Mouse (Mus musculus): ENCODE results near the gene Fam172a. TPM values are rescaled to one million over a fixed set of nuclear protein-coding genes. Genes with fewer than 3 reads are reported as not detected.

The Fam172a gene
- polyA plus RNA-seq, 1 experiment: 19.1 TPM

- no peak for TF ChIP-seq CTCF (IDR thresholded peaks at IDR 0.05; ENCODE audit: extremely low read depth, insufficient read depth, low read length)
- no peak for TF ChIP-seq POLR2A (IDR thresholded peaks at IDR 0.05; ENCODE audit: extremely low read depth, insufficient read depth, low read length)
- Histone ChIP-seq H3K27ac (ENCODE audit: insufficient read depth, low read length) (no peak overlapping the region), H3K4me3 (ENCODE audit: insufficient read depth, low read length) (peak overlapping the region; percentile 18), H3K4me1 (ENCODE audit: control insufficient read depth, insufficient read depth, low read length) (no peaks in the 10 kb centered on the region)
Observed at GRCm38 (mm10) chr13:78171984-78172636, 470.3 kb downstream of the Fam172a start.

GRCm38 (mm10) chr13:78172861-78173260 is 471.0 kb downstream of the Fam172a start:
- no peak for TF ChIP-seq POLR2A (IDR thresholded peaks at IDR 0.05; ENCODE audit: extremely low read depth, insufficient read depth, low read length)
- Histone ChIP-seq H3K4me1 (ENCODE audit: control insufficient read depth, insufficient read depth, low read length) (no peaks in the 10 kb centered on the region), H3K27ac (ENCODE audit: insufficient read depth, low read length) (no peak overlapping the region), H3K4me3 (ENCODE audit: insufficient read depth, low read length) (no peak overlapping the region)

DNA sequence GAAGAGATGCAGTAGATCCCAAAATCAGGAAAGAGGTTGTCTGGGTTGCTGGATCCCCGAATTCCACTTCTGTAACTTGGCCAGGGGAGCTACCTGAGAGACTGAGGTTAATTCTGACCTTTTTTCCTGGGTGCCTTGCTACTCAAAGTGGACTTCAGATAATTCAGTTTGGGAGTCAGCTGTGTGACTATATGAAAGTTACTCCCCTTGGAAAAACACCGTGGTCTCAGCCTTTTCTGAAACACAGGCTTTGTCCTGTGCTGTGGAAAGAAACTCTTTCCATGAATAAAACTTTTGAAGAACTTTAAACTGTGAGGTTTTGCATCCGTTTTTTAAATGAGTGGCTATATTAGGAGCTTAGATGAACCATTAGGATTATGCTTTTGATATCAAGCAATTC is 472.4 kb downstream of the Fam172a start:
- TF ChIP-seq CTCF (IDR thresholded peaks at IDR 0.05; ENCODE audit: extremely low read depth, insufficient read depth, low read length): no peak
- TF ChIP-seq POLR2A (IDR thresholded peaks at IDR 0.05; ENCODE audit: extremely low read depth, insufficient read depth, low read length): no peak
- Histone ChIP-seq H3K4me3 (ENCODE audit: insufficient read depth, low read length) (no peak overlapping the region), H3K27ac (ENCODE audit: insufficient read depth, low read length) (no peak overlapping the region), H3K4me1 (ENCODE audit: control insufficient read depth, insufficient read depth, low read length) (no peaks in the 10 kb centered on the region)

DNA sequence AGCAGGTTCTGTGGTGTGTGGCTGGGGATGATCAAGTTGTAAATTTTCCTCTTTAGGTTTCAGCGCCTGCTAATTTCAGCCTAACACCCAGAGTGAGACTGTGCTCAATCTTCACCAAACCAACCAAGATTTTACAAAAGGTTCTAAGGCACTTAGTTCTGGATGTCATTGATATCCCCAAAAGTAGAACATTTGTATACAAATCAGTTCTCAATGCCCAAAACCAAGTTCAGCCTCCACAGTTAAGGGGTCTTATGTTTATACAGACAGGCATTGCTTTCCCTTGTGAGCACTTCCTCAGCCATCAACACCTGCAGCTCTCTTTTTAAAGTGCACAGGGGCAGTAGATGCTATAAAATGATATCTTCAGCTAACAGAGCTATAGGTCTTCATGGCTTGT is 473.1 kb downstream of the Fam172a start:
- Histone ChIP-seq H3K4me3 (ENCODE audit: insufficient read depth, low read length) (no peak overlapping the region), H3K4me1 (ENCODE audit: control insufficient read depth, insufficient read depth, low read length) (no peaks in the 10 kb centered on the region), H3K27ac (ENCODE audit: insufficient read depth, low read length) (no peak overlapping the region)
- no peak for TF ChIP-seq CTCF (IDR thresholded peaks at IDR 0.05; ENCODE audit: extremely low read depth, insufficient read depth, low read length)
- TF ChIP-seq POLR2A (IDR thresholded peaks at IDR 0.05; ENCODE audit: extremely low read depth, insufficient read depth, low read length): no peak

DNA sequence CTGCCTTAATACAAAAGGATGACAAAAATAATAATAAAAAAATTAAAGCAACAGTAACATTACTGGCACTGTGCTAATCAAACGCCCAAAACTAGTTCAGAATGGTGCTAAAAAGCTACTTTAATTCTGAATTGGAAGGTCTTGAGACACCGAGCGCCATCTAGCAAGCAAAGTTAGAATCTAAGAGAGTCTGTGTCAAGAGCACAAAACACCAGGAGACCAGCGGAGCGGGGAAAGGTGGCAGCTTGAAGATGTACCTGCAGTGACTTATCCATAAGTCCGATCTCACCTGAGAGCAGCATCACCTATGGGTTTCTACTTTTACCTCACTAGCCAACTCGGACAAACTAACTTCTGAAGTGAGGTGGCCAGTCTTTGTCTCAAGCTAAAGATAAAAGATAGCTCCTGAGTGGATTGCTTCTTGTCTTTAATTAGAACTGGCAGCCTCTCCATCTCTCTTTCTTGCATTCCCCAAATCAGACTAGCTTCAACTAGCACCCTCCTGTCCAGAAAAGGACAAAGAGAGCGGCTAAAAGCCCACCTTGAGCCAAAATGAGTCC is 474.1 kb downstream of the Fam172a start:
- Histone ChIP-seq H3K4me3 (ENCODE audit: insufficient read depth, low read length) (no peak overlapping the region), H3K4me1 (ENCODE audit: control insufficient read depth, insufficient read depth, low read length) (no peaks in the 10 kb centered on the region), H3K27ac (ENCODE audit: insufficient read depth, low read length) (no peak overlapping the region)
- TF ChIP-seq CTCF (IDR thresholded peaks at IDR 0.05; ENCODE audit: extremely low read depth, insufficient read depth, low read length): peak; percentile 43; the same call in 1 of the 2 replicates
- no peak for TF ChIP-seq POLR2A (IDR thresholded peaks at IDR 0.05; ENCODE audit: extremely low read depth, insufficient read depth, low read length)

DNA sequence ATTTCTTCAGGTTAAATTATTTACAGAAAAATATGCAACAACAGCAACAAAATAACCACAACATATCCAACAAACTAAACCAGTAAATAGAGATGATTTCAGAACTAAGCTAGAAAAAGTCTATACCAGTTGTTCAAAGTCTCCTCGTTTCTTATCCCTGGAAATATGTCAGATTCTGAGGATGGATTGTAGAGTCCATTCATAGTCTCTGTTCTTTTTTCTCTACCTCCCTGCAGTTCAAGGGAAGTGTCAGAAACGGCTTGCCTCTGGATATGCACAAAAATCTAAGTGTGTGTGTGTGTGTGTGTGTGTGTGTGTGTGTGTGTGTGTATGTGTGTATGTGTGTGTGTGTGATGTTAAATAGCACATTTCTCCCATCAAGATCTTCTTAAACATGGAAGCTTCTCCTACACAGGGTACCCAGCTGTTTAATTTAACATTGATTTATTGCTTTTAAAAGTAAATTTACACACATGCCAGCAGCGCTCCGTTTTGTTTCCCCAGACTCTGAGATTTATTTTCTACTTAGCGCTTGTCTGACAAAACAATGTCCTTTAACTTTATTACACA is 475.6 kb downstream of the Fam172a start:
- TF ChIP-seq POLR2A (IDR thresholded peaks at IDR 0.05; ENCODE audit: extremely low read depth, insufficient read depth, low read length) (no peak), CTCF (IDR thresholded peaks at IDR 0.05; ENCODE audit: extremely low read depth, insufficient read depth, low read length) (no peak)
- no peak overlapping the region for H3K4me3 ChIP-seq (ENCODE audit: insufficient read depth, low read length)
- no peaks in the 10 kb centered on the region for H3K4me1 ChIP-seq (ENCODE audit: control insufficient read depth, insufficient read depth, low read length)
- no peak overlapping the region for H3K27ac ChIP-seq (ENCODE audit: insufficient read depth, low read length)

GRCm38 (mm10) chr13:78178021-78178420 is 476.2 kb downstream of the Fam172a start:
- H3K4me3 ChIP-seq (ENCODE audit: insufficient read depth, low read length): no peak overlapping the region
- no peaks in the 10 kb centered on the region for H3K4me1 ChIP-seq (ENCODE audit: control insufficient read depth, insufficient read depth, low read length)
- TF ChIP-seq POLR2A (IDR thresholded peaks at IDR 0.05; ENCODE audit: extremely low read depth, insufficient read depth, low read length): no peak
- TF ChIP-seq CTCF (IDR thresholded peaks at IDR 0.05; ENCODE audit: extremely low read depth, insufficient read depth, low read length): no peak
- no peak overlapping the region for H3K27ac ChIP-seq (ENCODE audit: insufficient read depth, low read length)

DNA sequence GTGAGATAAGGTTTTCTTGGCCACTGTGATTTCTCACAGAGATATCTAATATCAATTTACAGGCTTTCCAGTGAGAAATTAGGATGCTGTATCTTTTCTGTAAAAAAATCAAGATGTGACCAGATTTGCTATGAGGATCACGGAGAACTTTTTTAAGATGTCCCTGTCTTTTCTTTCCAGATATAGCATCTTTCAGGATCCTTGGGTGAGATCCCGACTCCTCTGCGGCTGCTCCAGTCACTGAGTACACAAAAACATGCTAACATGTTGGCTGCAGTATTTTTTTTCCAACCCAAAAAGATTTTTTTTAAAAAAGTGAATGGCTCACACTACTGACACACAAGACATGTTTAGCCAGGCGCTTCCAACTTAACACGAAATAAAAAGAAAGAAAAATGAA is 476.9 kb downstream of the Fam172a start:
- peak overlapping the region; percentile 54; the same call in 1 of the 2 replicates for H3K4me3 ChIP-seq (ENCODE audit: insufficient read depth, low read length)
- H3K4me1 ChIP-seq (ENCODE audit: control insufficient read depth, insufficient read depth, low read length): no peaks in the 10 kb centered on the region
- H3K27ac ChIP-seq (ENCODE audit: insufficient read depth, low read length): peak overlapping the region; percentile 42; the same call in 1 of the 2 replicates
- TF ChIP-seq POLR2A (IDR thresholded peaks at IDR 0.05; ENCODE audit: extremely low read depth, insufficient read depth, low read length): no peak
- no peak for TF ChIP-seq CTCF (IDR thresholded peaks at IDR 0.05; ENCODE audit: extremely low read depth, insufficient read depth, low read length)

- H3K27ac ChIP-seq (ENCODE audit: insufficient read depth, low read length): peak overlapping the region; percentile 49
Observed at GRCm38 (mm10) chr13:78179312-78180097, 477.7 kb downstream of the Fam172a start.

More at GRCm38 (mm10) chr13:78179312-78180097, 477.7 kb downstream of the Fam172a start:
- Histone ChIP-seq H3K4me1 (ENCODE audit: control insufficient read depth, insufficient read depth, low read length) (no peaks in the 10 kb centered on the region), H3K4me3 (ENCODE audit: insufficient read depth, low read length) (peak overlapping the region; percentile 54)
- TF ChIP-seq CTCF (IDR thresholded peaks at IDR 0.05; ENCODE audit: extremely low read depth, insufficient read depth, low read length) (no peak), POLR2A (IDR thresholded peaks at IDR 0.05; ENCODE audit: extremely low read depth, insufficient read depth, low read length) (no peak)

All from cortical plate, adult 2 months (tissue).